ENCODE assay signal across 33 mouse cellular contexts in genomic region chr5:124041097-124041496, GRCm38 (mm10). TPM values are rescaled to one million over a fixed set of nuclear protein-coding genes. Genes with fewer than 3 reads are reported as not detected.
A peak's percentile ranks its signal among the peaks of the same experiment; 100 is the strongest.
DNase-seq lines count a peak whose midpoint lies in the region; ATAC-seq and TF ChIP-seq lines count a peak whose summit lies in the region.
"Had no signal": no experiment of that assay in that cellular context is flagged by ENCODE, and none has a peak within 500 bp of the region (broad histone marks: within the 10 kb centered on the region; RNA-seq: fewer than 3 reads in every experiment).

No protein-coding gene starts in this region.

- peaks cover 29% of the 10 kb centered on the region for H3K4me1 ChIP-seq in forebrain, embryonic 12.5 days
- peaks cover 9% of the 10 kb centered on the region; the same call in 1 of the 2 replicates for H3K4me1 ChIP-seq in forebrain, postnatal 0 days (ENCODE audit: insufficient read depth)
- peaks cover 68% of the 10 kb centered on the region for H3K4me1 ChIP-seq in heart, embryonic 12.5 days (replicated peaks)
- H3K4me1 ChIP-seq in hindbrain, embryonic 10.5 days (replicated peaks), result peaks cover 53% of the 10 kb centered on the region
- peaks cover 26% of the 10 kb centered on the region for H3K4me1 ChIP-seq in hindbrain, embryonic 12.5 days

- no peaks in the 10 kb centered on the region for H3K27me3 ChIP-seq in forebrain, embryonic 12.5 days
- H3K27me3 ChIP-seq in forebrain, postnatal 0 days (ENCODE audit: insufficient read depth, low read length), result no peaks in the 10 kb centered on the region
- no peaks in the 10 kb centered on the region for H3K27me3 ChIP-seq in heart, embryonic 12.5 days (replicated peaks)
- H3K27me3 ChIP-seq in hindbrain, embryonic 10.5 days (ENCODE audit: insufficient read depth, poor library complexity, severe bottlenecking), result 0 out of 2 replicates have a peak, but pooled peaks cover 3% of the 10 kb centered on the region
- H3K27me3 ChIP-seq in hindbrain, embryonic 12.5 days, result no peaks in the 10 kb centered on the region
- H3K27me3 ChIP-seq: embryonic facial prominence, embryonic 12.5 days; hindbrain, embryonic 15.5 days; limb, embryonic 15.5 days; liver, embryonic 13.5 days; neural tube, embryonic 15.5 days had no signal

- H3K9me3 ChIP-seq in forebrain, embryonic 12.5 days, result no peaks in the 10 kb centered on the region
- no peaks in the 10 kb centered on the region for H3K9me3 ChIP-seq in forebrain, postnatal 0 days (ENCODE audit: low read length)
- H3K9me3 ChIP-seq in heart, embryonic 12.5 days (replicated peaks), result no peaks in the 10 kb centered on the region
- H3K9me3 ChIP-seq in hindbrain, embryonic 10.5 days, result no peaks in the 10 kb centered on the region
- no peaks in the 10 kb centered on the region for H3K9me3 ChIP-seq in hindbrain, embryonic 12.5 days (replicated peaks)
- H3K9me3 ChIP-seq: embryonic facial prominence, embryonic 12.5 days; G1E; hindbrain, embryonic 15.5 days; limb, embryonic 10.5 days; limb, embryonic 15.5 days; liver, embryonic 13.5 days; neural tube, embryonic 15.5 days had no signal

- H3K4me3 ChIP-seq in forebrain, embryonic 12.5 days (replicated peaks), result no peak overlapping the region
- H3K4me3 ChIP-seq in forebrain, postnatal 0 days (ENCODE audit: low read depth, low read length), result no peak overlapping the region
- no peak overlapping the region for H3K4me3 ChIP-seq in heart, embryonic 12.5 days
- no peak overlapping the region for H3K4me3 ChIP-seq in hindbrain, embryonic 10.5 days
- H3K4me3 ChIP-seq in hindbrain, embryonic 12.5 days, result no peak overlapping the region
- H3K4me3 ChIP-seq: embryonic facial prominence, embryonic 12.5 days; hindbrain, embryonic 15.5 days; limb, embryonic 10.5 days; limb, embryonic 15.5 days; liver, embryonic 13.5 days; neural tube, embryonic 15.5 days had no signal

- TF ChIP-seq POLR2A in brain, embryonic 14.5 days (IDR thresholded peaks at IDR 0.05; ENCODE audit: borderline replicate concordance, extremely low read depth, insufficient read depth, insufficient read length, poor library complexity, severe bottlenecking), result no peak

- no peak for TF ChIP-seq CTCF in forebrain, postnatal 0 days (IDR thresholded peaks at IDR 0.05; ENCODE audit: low read depth)
- no peak for TF ChIP-seq CTCF in brain, embryonic 14.5 days (IDR thresholded peaks at IDR 0.05; ENCODE audit: borderline replicate concordance, extremely low read depth, insufficient read depth, insufficient read length)

- H3K9ac ChIP-seq in forebrain, embryonic 12.5 days, result no peak overlapping the region
- no peak overlapping the region for H3K9ac ChIP-seq in forebrain, postnatal 0 days
- no peak overlapping the region for H3K9ac ChIP-seq in heart, embryonic 12.5 days
- H3K9ac ChIP-seq in hindbrain, embryonic 12.5 days, result no peak overlapping the region
- H3K9ac ChIP-seq: embryonic facial prominence, embryonic 12.5 days; hindbrain, embryonic 15.5 days; limb, embryonic 15.5 days; liver, embryonic 13.5 days; neural tube, embryonic 15.5 days had no signal

- DNase-seq in forebrain, postnatal 0 days, result no peak
- DNase-seq in heart, adult 9 months (ENCODE audit: low spot score in 2 of 2), result no peak
- no peak for DNase-seq in hindbrain, embryonic 10.5 days (ENCODE audit: low spot score)
- DNase-seq in brain, embryonic 14.5 days (ENCODE audit: low read depth), result peak; percentile 35
- DNase-seq: adrenal gland, adult 8-10 months; cerebellum, adult 11 months; cerebellum, adult 9-10 months; cerebellum, postnatal 36 days; embryo, embryonic 11 days; gastrocnemius, postnatal 10 days; heart, postnatal 4 days; kidney, adult 11 months; kidney, postnatal 14 days; layer of hippocampus, adult 9-11 months; liver, embryonic 13.5 days; lung, adult 18-20 months; lung, postnatal 4 days; midbrain, embryonic 14.5 days; retina, postnatal 1 day; right cerebral cortex, postnatal 4 days; thymus, postnatal 4 days had no signal

- WGBS in forebrain, embryonic 12.5 days, result 74% methylated on average over 9 of the region's 9 CpGs
- WGBS in forebrain, postnatal 0 days, result 56% methylated on average over 9 of the region's 9 CpGs
- WGBS in heart, embryonic 12.5 days, result 58% methylated on average over 9 of the region's 9 CpGs
- 75% methylated on average over 9 of the region's 9 CpGs for WGBS in hindbrain, embryonic 10.5 days
- 66% methylated on average over 9 of the region's 9 CpGs for WGBS in hindbrain, embryonic 12.5 days

- no peak overlapping the region for H3K4me2 ChIP-seq in forebrain, embryonic 12.5 days
- no peak overlapping the region for H3K4me2 ChIP-seq in forebrain, postnatal 0 days (ENCODE audit: low read depth)
- no peak overlapping the region for H3K4me2 ChIP-seq in heart, embryonic 12.5 days
- no peak overlapping the region for H3K4me2 ChIP-seq in hindbrain, embryonic 12.5 days (replicated peaks)
- H3K4me2 ChIP-seq: embryonic facial prominence, embryonic 12.5 days; hindbrain, embryonic 15.5 days; limb, embryonic 15.5 days; liver, embryonic 13.5 days; neural tube, embryonic 15.5 days had no signal

- ATAC-seq in forebrain, embryonic 12.5 days (ENCODE audit: low FRiP score), result no peak
- no peak for ATAC-seq in forebrain, postnatal 0 days
- no peak for ATAC-seq in heart, embryonic 12.5 days (ENCODE audit: insufficient number of reproducible peaks, low FRiP score)
- ATAC-seq in hindbrain, embryonic 12.5 days (ENCODE audit: low FRiP score), result no peak
- ATAC-seq: inflammation-experienced regulatory T-cells, adult 6 months; lung, postnatal 0 days had no signal

- peak overlapping the region; percentile 19; the same call in 1 of the 2 replicates for H3K27ac ChIP-seq in forebrain, embryonic 12.5 days
- no peak overlapping the region for H3K27ac ChIP-seq in forebrain, postnatal 0 days (ENCODE audit: low read depth, low read length)
- H3K27ac ChIP-seq in heart, embryonic 12.5 days (ENCODE audit: poor library complexity, severe bottlenecking), result peak overlapping the region; percentile 8; the same call in 1 of the 2 replicates
- peak overlapping the region; percentile 71 for H3K27ac ChIP-seq in hindbrain, embryonic 10.5 days
- H3K27ac ChIP-seq in hindbrain, embryonic 12.5 days, result no peak overlapping the region
- H3K27ac ChIP-seq: embryonic facial prominence, embryonic 12.5 days; hindbrain, embryonic 15.5 days; limb, embryonic 10.5 days; limb, embryonic 15.5 days; liver, embryonic 13.5 days; neural tube, embryonic 15.5 days; stomach, postnatal 0 days had no signal

- no peaks in the 10 kb centered on the region for H3K36me3 ChIP-seq in forebrain, embryonic 12.5 days (replicated peaks)
- H3K36me3 ChIP-seq in forebrain, postnatal 0 days (ENCODE audit: insufficient read depth), result no peaks in the 10 kb centered on the region
- no peaks in the 10 kb centered on the region for H3K36me3 ChIP-seq in heart, embryonic 12.5 days
- no peaks in the 10 kb centered on the region for H3K36me3 ChIP-seq in hindbrain, embryonic 10.5 days
- H3K36me3 ChIP-seq in hindbrain, embryonic 12.5 days, result no peaks in the 10 kb centered on the region
- H3K36me3 ChIP-seq: embryonic facial prominence, embryonic 12.5 days; hindbrain, embryonic 15.5 days; limb, embryonic 10.5 days; limb, embryonic 15.5 days; liver, embryonic 13.5 days; neural tube, embryonic 15.5 days had no signal

RNA-seq across cellular contexts. Expression of gene Vps37b, which starts 9.0 kb away (rescaled TPM):
- polyA plus RNA-seq in forebrain, embryonic 12.5 days (2016; fragmentation: Nextera tagmentation; extraction: Ambion mirVana), result 70.5 and 73.4 TPM in 2 replicates
- total RNA-seq in forebrain, postnatal 0 days (2014; rRNA removed), result 62.0 and 62.2 TPM in 2 replicates
- polyA plus RNA-seq in forebrain, postnatal 0 days (2015; fragmentation: Nextera tagmentation; extraction: Ambion mirVana), result 76.5 and 90.8 TPM in 2 replicates
- 61.9 and 64.4 TPM in 2 replicates for polyA plus RNA-seq in heart, embryonic 12.5 days (2016; fragmentation: Nextera tagmentation; extraction: Ambion mirVana)
- polyA plus RNA-seq in hindbrain, embryonic 10.5 days (2016; fragmentation: Nextera tagmentation; extraction: Ambion mirVana), result 57.5 and 71.8 TPM in 2 replicates
- polyA plus RNA-seq in hindbrain, embryonic 12.5 days (2016; fragmentation: Nextera tagmentation; extraction: Ambion mirVana), result 70.8 and 78.6 TPM in 2 replicates
- 79.9 and 107 TPM in 2 replicates for polyA plus RNA-seq in brain, embryonic 14.5 days (2012; rRNA removed)

RNA-seq across cellular contexts. Expression of gene Abcb9, which starts 54.5 kb away (rescaled TPM):
- polyA plus RNA-seq in forebrain, embryonic 12.5 days (2016; fragmentation: Nextera tagmentation; extraction: Ambion mirVana), result 2.9 and 3.3 TPM in 2 replicates
- total RNA-seq in forebrain, postnatal 0 days (2014; rRNA removed), result 24.9 and 25.0 TPM in 2 replicates
- 13.9 and 19.7 TPM in 2 replicates for polyA plus RNA-seq in forebrain, postnatal 0 days (2015; fragmentation: Nextera tagmentation; extraction: Ambion mirVana)
- 1.6 and 1.7 TPM in 2 replicates for polyA plus RNA-seq in heart, embryonic 12.5 days (2016; fragmentation: Nextera tagmentation; extraction: Ambion mirVana)
- polyA plus RNA-seq in hindbrain, embryonic 10.5 days (2016; fragmentation: Nextera tagmentation; extraction: Ambion mirVana), result 1.3 and 1.9 TPM in 2 replicates
- 3.7 and 3.8 TPM in 2 replicates for polyA plus RNA-seq in hindbrain, embryonic 12.5 days (2016; fragmentation: Nextera tagmentation; extraction: Ambion mirVana)
- polyA plus RNA-seq in brain, embryonic 14.5 days (2012; rRNA removed), result 6.5 and 9.6 TPM in 2 replicates

Comparison
In these comparisons a context has a peak if more than half of its experiments do, and no peak if none do; other contexts are left out.
1. H3K27ac ChIP-seq: peak in forebrain, embryonic 12.5 days (single experiment), heart, embryonic 12.5 days (single experiment) and hindbrain, embryonic 10.5 days (single experiment); none in forebrain, postnatal 0 days (single experiment) and hindbrain, embryonic 12.5 days (single experiment).